8 mouse cellular contexts compared by ENCODE assay signal in the genomic region with DNA sequence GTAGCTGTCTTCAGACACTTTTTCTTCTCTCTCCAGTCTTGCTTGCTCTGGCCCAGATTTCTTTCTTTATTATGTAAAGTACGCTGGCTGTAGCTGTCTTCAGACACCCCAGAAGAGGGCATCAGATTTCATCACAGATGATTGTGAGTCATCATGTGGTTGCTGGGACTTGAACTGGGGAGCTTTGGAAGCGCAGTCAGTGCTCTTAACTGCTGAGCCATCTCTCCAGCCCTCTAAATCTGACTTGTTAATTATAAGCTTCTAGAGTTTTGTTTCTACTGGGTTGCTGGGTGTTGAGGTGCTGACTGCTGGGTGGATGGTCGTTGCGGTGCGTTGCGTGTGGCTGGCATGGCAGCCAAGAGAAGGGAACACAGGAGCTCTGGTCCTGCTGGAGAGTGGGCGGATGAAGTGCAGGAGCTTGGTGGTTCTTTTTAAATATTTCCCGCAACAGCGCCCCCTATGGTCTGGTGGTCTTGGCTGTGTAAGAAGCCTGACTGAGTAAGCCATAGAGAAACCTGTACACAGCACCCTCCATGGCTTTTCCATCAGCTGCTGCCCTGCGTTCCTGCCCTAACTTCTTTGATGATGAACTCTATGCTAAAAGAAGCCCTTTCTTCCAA. TPM values are rescaled to one million over a fixed set of nuclear protein-coding genes. Genes with fewer than 3 reads are reported as not detected.
A peak's percentile ranks its signal among the peaks of the same experiment; 100 is the strongest.
DNase-seq lines count a peak whose midpoint lies in the region; ATAC-seq lines count a peak whose summit lies in the region.

No protein-coding gene starts in this region.

- peak; percentile 58 for DNase-seq in forebrain, embryonic 11.5 days (ENCODE audit: low spot score)
- DNase-seq in neural tube, embryonic 11.5 days (ENCODE audit: low spot score): peak; percentile 31
- peak; percentile 54 for DNase-seq in retina, embryonic 14.5 days (ENCODE audit: low spot score)
- no peak for DNase-seq in layer of hippocampus, adult 9-11 months

- H3K27me3 ChIP-seq in forebrain, embryonic 11.5 days (ENCODE audit: control insufficient read depth, insufficient read depth, low read length): no peaks in the 10 kb centered on the region
- H3K27me3 ChIP-seq in forebrain, embryonic 12.5 days: no peaks in the 10 kb centered on the region
- no peaks in the 10 kb centered on the region for H3K27me3 ChIP-seq in neural tube, embryonic 11.5 days (ENCODE audit: control insufficient read depth, insufficient read depth, low read length)
- no peaks in the 10 kb centered on the region for H3K27me3 ChIP-seq in neural tube, embryonic 15.5 days (replicated peaks)
- H3K27me3 ChIP-seq in forebrain, embryonic 16.5 days (replicated peaks; ENCODE audit: control insufficient read depth, insufficient read depth, low read length): no peaks in the 10 kb centered on the region

- 64% methylated on average over 10 of the region's 10 CpGs for WGBS in forebrain, embryonic 11.5 days
- 69% methylated on average over 10 of the region's 10 CpGs for WGBS in forebrain, embryonic 12.5 days
- 68% methylated on average over 10 of the region's 10 CpGs for WGBS in neural tube, embryonic 11.5 days
- 71% methylated on average over 10 of the region's 10 CpGs for WGBS in neural tube, embryonic 15.5 days
- 68% methylated on average over 10 of the region's 10 CpGs for WGBS in forebrain, embryonic 16.5 days

- no peak for ATAC-seq in forebrain, embryonic 11.5 days (replicated peaks; ENCODE audit: low FRiP score)
- no peak for ATAC-seq in forebrain, embryonic 12.5 days (ENCODE audit: low FRiP score)
- ATAC-seq in neural tube, embryonic 11.5 days (ENCODE audit: insufficient read depth, low FRiP score, low TSS enrichment): no peak
- ATAC-seq in neural tube, embryonic 15.5 days (ENCODE audit: low FRiP score): no peak
- ATAC-seq in erythroblast, adult 5-6 weeks (replicated peaks; ENCODE audit: low FRiP score, poor library complexity, severe bottlenecking): 0 out of 2 replicates have a peak, but pooled peaks have one; percentile 62
- ATAC-seq in forebrain, embryonic 16.5 days: no peak

- no peak overlapping the region for H3K27ac ChIP-seq in forebrain, embryonic 11.5 days (ENCODE audit: low read depth, low read length)
- H3K27ac ChIP-seq in forebrain, embryonic 12.5 days: no peak overlapping the region
- H3K27ac ChIP-seq in neural tube, embryonic 11.5 days (ENCODE audit: low read depth, low read length): no peak overlapping the region
- H3K27ac ChIP-seq in neural tube, embryonic 15.5 days (replicated peaks): no peak overlapping the region
- H3K27ac ChIP-seq in forebrain, embryonic 16.5 days (ENCODE audit: low read length): no peak overlapping the region

- H3K9ac ChIP-seq in forebrain, embryonic 11.5 days (ENCODE audit: low read length): no peak overlapping the region
- H3K9ac ChIP-seq in forebrain, embryonic 12.5 days: no peak overlapping the region
- no peak overlapping the region for H3K9ac ChIP-seq in neural tube, embryonic 11.5 days (ENCODE audit: low read length)
- H3K9ac ChIP-seq in neural tube, embryonic 15.5 days (replicated peaks): no peak overlapping the region
- H3K9ac ChIP-seq in forebrain, embryonic 16.5 days (replicated peaks; ENCODE audit: low read depth, low read length): no peak overlapping the region

- H3K36me3 ChIP-seq in forebrain, embryonic 11.5 days (ENCODE audit: control insufficient read depth, insufficient read depth, low read length): no peaks in the 10 kb centered on the region; the same call in 1 of the 2 replicates
- H3K36me3 ChIP-seq in forebrain, embryonic 12.5 days (replicated peaks): peaks cover 63% of the 10 kb centered on the region
- H3K36me3 ChIP-seq in neural tube, embryonic 11.5 days (ENCODE audit: control insufficient read depth, insufficient read depth, low read length): peaks cover 14% of the 10 kb centered on the region
- peaks cover 82% of the 10 kb centered on the region for H3K36me3 ChIP-seq in neural tube, embryonic 15.5 days
- peaks cover 43% of the 10 kb centered on the region for H3K36me3 ChIP-seq in forebrain, embryonic 16.5 days (ENCODE audit: control insufficient read depth, insufficient read depth)

- no peaks in the 10 kb centered on the region for H3K4me1 ChIP-seq in forebrain, embryonic 11.5 days (replicated peaks; ENCODE audit: control insufficient read depth, insufficient read depth, low read length)
- no peaks in the 10 kb centered on the region for H3K4me1 ChIP-seq in forebrain, embryonic 12.5 days
- no peaks in the 10 kb centered on the region for H3K4me1 ChIP-seq in neural tube, embryonic 11.5 days (ENCODE audit: control insufficient read depth, insufficient read depth, low read length)
- no peaks in the 10 kb centered on the region for H3K4me1 ChIP-seq in neural tube, embryonic 15.5 days
- H3K4me1 ChIP-seq in forebrain, embryonic 16.5 days (replicated peaks; ENCODE audit: control insufficient read depth, insufficient read depth, low read length): no peaks in the 10 kb centered on the region

- H3K9me3 ChIP-seq in forebrain, embryonic 11.5 days (ENCODE audit: control insufficient read depth, low read length): no peaks in the 10 kb centered on the region
- H3K9me3 ChIP-seq in forebrain, embryonic 12.5 days: no peaks in the 10 kb centered on the region
- H3K9me3 ChIP-seq in neural tube, embryonic 11.5 days (ENCODE audit: control insufficient read depth, low read length): no peaks in the 10 kb centered on the region
- H3K9me3 ChIP-seq in neural tube, embryonic 15.5 days (replicated peaks): no peaks in the 10 kb centered on the region
- H3K9me3 ChIP-seq in forebrain, embryonic 16.5 days (ENCODE audit: control insufficient read depth, low read length): no peaks in the 10 kb centered on the region

- H3K4me3 ChIP-seq in forebrain, embryonic 11.5 days (ENCODE audit: low read depth, low read length): no peak overlapping the region
- H3K4me3 ChIP-seq in forebrain, embryonic 12.5 days (replicated peaks): no peak overlapping the region
- no peak overlapping the region for H3K4me3 ChIP-seq in neural tube, embryonic 11.5 days (ENCODE audit: low read depth, low read length)
- no peak overlapping the region for H3K4me3 ChIP-seq in neural tube, embryonic 15.5 days (replicated peaks)
- no peak overlapping the region for H3K4me3 ChIP-seq in forebrain, embryonic 16.5 days (replicated peaks; ENCODE audit: low read length)

- H3K4me2 ChIP-seq in forebrain, embryonic 11.5 days (ENCODE audit: low read depth, low read length, severe bottlenecking): no peak overlapping the region
- no peak overlapping the region for H3K4me2 ChIP-seq in forebrain, embryonic 12.5 days
- H3K4me2 ChIP-seq in neural tube, embryonic 11.5 days (ENCODE audit: low read depth): no peak overlapping the region
- H3K4me2 ChIP-seq in neural tube, embryonic 15.5 days: no peak overlapping the region
- no peak overlapping the region for H3K4me2 ChIP-seq in forebrain, embryonic 16.5 days (ENCODE audit: low read length)

RNA-seq across cellular contexts. Expression of gene 0610009B22Rik, which starts 14.8 kb away (rescaled TPM):
- polyA plus RNA-seq in forebrain, embryonic 11.5 days (2014; fragmentation: Nextera tagmentation; extraction: Ambion mirVana): 75.6 and 94.9 TPM in 2 replicates
- polyA plus RNA-seq in forebrain, embryonic 12.5 days (2016; fragmentation: Nextera tagmentation; extraction: Ambion mirVana): 95.4 and 101 TPM in 2 replicates
- 88.7 and 99.1 TPM in 2 replicates for polyA plus RNA-seq in neural tube, embryonic 11.5 days (2014; fragmentation: Nextera tagmentation; extraction: Ambion mirVana)
- 105 and 111 TPM in 2 replicates for polyA plus RNA-seq in neural tube, embryonic 15.5 days (2015; fragmentation: Nextera tagmentation; extraction: Ambion mirVana)
- 11.9 and 18.1 TPM in 2 replicates for total RNA-seq in erythroblast, adult 5-6 weeks (2015; ENCODE audit: low replicate concordance)
- 5.0 and 8.1 TPM in 2 replicates for total RNA-seq in erythroblast, adult 5-6 weeks (2017; ENCODE audit: low replicate concordance)
- polyA plus RNA-seq in forebrain, embryonic 16.5 days (2015; fragmentation: Nextera tagmentation; extraction: Ambion mirVana): 82.5 and 107 TPM in 2 replicates

RNA-seq across cellular contexts. Expression of gene D930048N14Rik, which starts 52.7 kb away (rescaled TPM):
- 0.97 and 1.1 TPM in 2 replicates for polyA plus RNA-seq in forebrain, embryonic 11.5 days (2014; fragmentation: Nextera tagmentation; extraction: Ambion mirVana)
- polyA plus RNA-seq in forebrain, embryonic 12.5 days (2016; fragmentation: Nextera tagmentation; extraction: Ambion mirVana): 0.66 and 0.91 TPM in 2 replicates
- polyA plus RNA-seq in neural tube, embryonic 11.5 days (2014; fragmentation: Nextera tagmentation; extraction: Ambion mirVana): 0.74 and 1.4 TPM in 2 replicates
- polyA plus RNA-seq in neural tube, embryonic 15.5 days (2015; fragmentation: Nextera tagmentation; extraction: Ambion mirVana): 2.0 and 2.3 TPM in 2 replicates
- total RNA-seq in erythroblast, adult 5-6 weeks (2015; ENCODE audit: low replicate concordance): 0.84 TPM in 1 of 2 replicates, not detected in the other
- total RNA-seq in erythroblast, adult 5-6 weeks (2017; ENCODE audit: low replicate concordance): not detected in 2 replicates
- 0.58 and 0.70 TPM in 2 replicates for polyA plus RNA-seq in forebrain, embryonic 16.5 days (2015; fragmentation: Nextera tagmentation; extraction: Ambion mirVana)

RNA-seq across cellular contexts. Expression of gene N4bp3, which starts 52.8 kb away (rescaled TPM):
- 11.3 and 11.7 TPM in 2 replicates for polyA plus RNA-seq in forebrain, embryonic 11.5 days (2014; fragmentation: Nextera tagmentation; extraction: Ambion mirVana)
- 9.5 and 10.5 TPM in 2 replicates for polyA plus RNA-seq in forebrain, embryonic 12.5 days (2016; fragmentation: Nextera tagmentation; extraction: Ambion mirVana)
- polyA plus RNA-seq in neural tube, embryonic 11.5 days (2014; fragmentation: Nextera tagmentation; extraction: Ambion mirVana): 12.2 and 13.5 TPM in 2 replicates
- polyA plus RNA-seq in neural tube, embryonic 15.5 days (2015; fragmentation: Nextera tagmentation; extraction: Ambion mirVana): 30.0 and 31.9 TPM in 2 replicates
- 1.0 TPM in 1 of 2 replicates, not detected in the other for total RNA-seq in erythroblast, adult 5-6 weeks (2015; ENCODE audit: low replicate concordance)
- not detected in 2 replicates for total RNA-seq in erythroblast, adult 5-6 weeks (2017; ENCODE audit: low replicate concordance)
- polyA plus RNA-seq in forebrain, embryonic 16.5 days (2015; fragmentation: Nextera tagmentation; extraction: Ambion mirVana): 10.2 and 12.9 TPM in 2 replicates

RNA-seq across cellular contexts. Expression of gene Sec24a, which starts 59.9 kb away (rescaled TPM):
- 15.2 and 18.5 TPM in 2 replicates for polyA plus RNA-seq in forebrain, embryonic 11.5 days (2014; fragmentation: Nextera tagmentation; extraction: Ambion mirVana)
- polyA plus RNA-seq in forebrain, embryonic 12.5 days (2016; fragmentation: Nextera tagmentation; extraction: Ambion mirVana): 14.7 and 14.8 TPM in 2 replicates
- 14.1 and 14.9 TPM in 2 replicates for polyA plus RNA-seq in neural tube, embryonic 11.5 days (2014; fragmentation: Nextera tagmentation; extraction: Ambion mirVana)
- 14.7 and 16.0 TPM in 2 replicates for polyA plus RNA-seq in neural tube, embryonic 15.5 days (2015; fragmentation: Nextera tagmentation; extraction: Ambion mirVana)
- 4.2 and 7.3 TPM in 2 replicates for total RNA-seq in erythroblast, adult 5-6 weeks (2015; ENCODE audit: low replicate concordance)
- 2.0 and 2.6 TPM in 2 replicates for total RNA-seq in erythroblast, adult 5-6 weeks (2017; ENCODE audit: low replicate concordance)
- polyA plus RNA-seq in forebrain, embryonic 16.5 days (2015; fragmentation: Nextera tagmentation; extraction: Ambion mirVana): 11.8 and 14.6 TPM in 2 replicates

RNA-seq across cellular contexts. Expression of gene Sar1b, which starts 60.0 kb away (rescaled TPM):
- polyA plus RNA-seq in forebrain, embryonic 11.5 days (2014; fragmentation: Nextera tagmentation; extraction: Ambion mirVana): 113 and 116 TPM in 2 replicates
- 115 and 117 TPM in 2 replicates for polyA plus RNA-seq in forebrain, embryonic 12.5 days (2016; fragmentation: Nextera tagmentation; extraction: Ambion mirVana)
- polyA plus RNA-seq in neural tube, embryonic 11.5 days (2014; fragmentation: Nextera tagmentation; extraction: Ambion mirVana): 124 and 126 TPM in 2 replicates
- 207 and 237 TPM in 2 replicates for polyA plus RNA-seq in neural tube, embryonic 15.5 days (2015; fragmentation: Nextera tagmentation; extraction: Ambion mirVana)
- total RNA-seq in erythroblast, adult 5-6 weeks (2015; ENCODE audit: low replicate concordance): 46.6 and 58.4 TPM in 2 replicates
- total RNA-seq in erythroblast, adult 5-6 weeks (2017; ENCODE audit: low replicate concordance): 10.6 and 21.3 TPM in 2 replicates
- polyA plus RNA-seq in forebrain, embryonic 16.5 days (2015; fragmentation: Nextera tagmentation; extraction: Ambion mirVana): 158 and 160 TPM in 2 replicates
